Mouse (Mus musculus): ENCODE data around the gene Fmo2. TPM values are rescaled to one million over a fixed set of nuclear protein-coding genes. Genes with fewer than 3 reads are reported as not detected.

Fmo2 gene
- total RNA-seq, 2 experiments from 2014 or later: 2.3 to 2.6 TPM

GRCm38 (mm10) chr1:162862328-162862727 is 36.2 kb downstream of the Fmo2 start:
- TF ChIP-seq CTCF (IDR thresholded peaks at IDR 0.05): no peak
- Histone ChIP-seq H3K4me3 (no peak overlapping the region), H3K27ac (no peak overlapping the region)
- DNase-seq (ENCODE audit: extremely low spot score in 1 of 2, low spot score in 2 of 2): no peak
- intact Hi-C loops (cut with DNase I): no loop called here

GRCm38 (mm10) chr1:162859996-162860605 is 38.4 kb downstream of the Fmo2 start:
- no peak for DNase-seq (ENCODE audit: extremely low spot score in 1 of 2, low spot score in 2 of 2)
- Histone ChIP-seq H3K4me3 (no peak overlapping the region), H3K27ac (no peak overlapping the region)
- no peak for TF ChIP-seq CTCF (IDR thresholded peaks at IDR 0.05)
- intact Hi-C loops (cut with DNase I): no loop called here

- no peak for TF ChIP-seq CTCF (IDR thresholded peaks at IDR 0.05)
- Histone ChIP-seq H3K4me3 (peak overlapping the region; percentile 28), H3K27ac (no peak overlapping the region; the same call in 1 of the 2 replicates)
- DNase-seq (ENCODE audit: extremely low spot score in 1 of 2, low spot score in 2 of 2): no peak
- intact Hi-C loops (cut with DNase I): no loop called here
Observed at GRCm38 (mm10) chr1:162859545-162859976, 39.0 kb downstream of the Fmo2 start.

- Histone ChIP-seq H3K27ac (peak overlapping the region; percentile 47; the same call in 1 of the 2 replicates), H3K4me3 (peak overlapping the region; percentile 35)
- DNase-seq (ENCODE audit: extremely low spot score in 1 of 2, low spot score in 2 of 2): no peak
- intact Hi-C loops (cut with DNase I): no loop called here
- TF ChIP-seq CTCF (IDR thresholded peaks at IDR 0.05): no peak
Observed at GRCm38 (mm10) chr1:162858748-162859130, 39.8 kb downstream of the Fmo2 start.

- peak overlapping the region; percentile 35; the same call in 1 of the 2 replicates for H3K4me3 ChIP-seq
Observed at GRCm38 (mm10) chr1:162857766-162858747, 40.5 kb downstream of the Fmo2 start.

GRCm38 (mm10) chr1:162853812-162854482 is 44.6 kb downstream of the Fmo2 start:
- DNase-seq (ENCODE audit: extremely low spot score in 1 of 2, low spot score in 2 of 2): no peak
- intact Hi-C loops (cut with DNase I): no loop called here
- Histone ChIP-seq H3K27ac (no peak overlapping the region), H3K4me3 (no peak overlapping the region)
- TF ChIP-seq CTCF (IDR thresholded peaks at IDR 0.05): no peak

More at GRCm38 (mm10) chr1:162857766-162858747, 40.5 kb downstream of the Fmo2 start:
- no peak overlapping the region for H3K27ac ChIP-seq
- no peak for TF ChIP-seq CTCF (IDR thresholded peaks at IDR 0.05)
- intact Hi-C loops (cut with DNase I): no loop called here
- no peak for DNase-seq (ENCODE audit: extremely low spot score in 1 of 2, low spot score in 2 of 2)

GRCm38 (mm10) chr1:162847554-162847953 is 51.0 kb downstream of the Fmo2 start:
- TF ChIP-seq CTCF (IDR thresholded peaks at IDR 0.05): peak; percentile 16
- Histone ChIP-seq H3K4me3 (no peak overlapping the region), H3K27ac (no peak overlapping the region)
- intact Hi-C loops (cut with DNase I): no loop called here
- DNase-seq (ENCODE audit: extremely low spot score in 1 of 2, low spot score in 2 of 2): no peak

- TF ChIP-seq CTCF (IDR thresholded peaks at IDR 0.05): no peak
- no peak for DNase-seq (ENCODE audit: extremely low spot score in 1 of 2, low spot score in 2 of 2)
- Histone ChIP-seq H3K4me3 (no peak overlapping the region), H3K27ac (no peak overlapping the region)
- intact Hi-C loops (cut with DNase I): no loop called here
Observed at GRCm38 (mm10) chr1:162840211-162840610, 58.3 kb downstream of the Fmo2 start.

- DNase-seq (ENCODE audit: extremely low spot score in 1 of 2, low spot score in 2 of 2): no peak
- intact Hi-C loops (cut with DNase I): no loop called here
- no peak for TF ChIP-seq CTCF (IDR thresholded peaks at IDR 0.05)
- Histone ChIP-seq H3K27ac (no peak overlapping the region), H3K4me3 (no peak overlapping the region)
Observed at GRCm38 (mm10) chr1:162838976-162839375, 59.5 kb downstream of the Fmo2 start.

GRCm38 (mm10) chr1:162834342-162834741 is 64.2 kb downstream of the Fmo2 start:
- no peak for TF ChIP-seq CTCF (IDR thresholded peaks at IDR 0.05)
- H3K4me3 ChIP-seq: no peak overlapping the region
- no peak overlapping the region for H3K27ac ChIP-seq
- intact Hi-C loops (cut with DNase I): no loop called here
- no peak for DNase-seq (ENCODE audit: extremely low spot score in 1 of 2, low spot score in 2 of 2)

- intact Hi-C loops (cut with DNase I): no loop called here
- DNase-seq (ENCODE audit: extremely low spot score in 1 of 2, low spot score in 2 of 2): no peak
- Histone ChIP-seq H3K4me3 (no peak overlapping the region), H3K27ac (no peak overlapping the region)
- no peak for TF ChIP-seq CTCF (IDR thresholded peaks at IDR 0.05)
Observed at GRCm38 (mm10) chr1:162832574-162832953, 66.0 kb downstream of the Fmo2 start.

Data from left cerebral cortex, adult 2 months (tissue).